Mouse (Mus musculus) liver, adult 2 months (tissue): ENCODE measurements at regions not wholly inside any gene's neighbourhood (a gene's known extent, or its start where the extent isn't known, plus 50 kb on each side); places are given as distances from the start of the nearest gene placed in this dataset.

Experiments
- CTCF ChIP-seq: fragments of 200-500 bp; IDR thresholded peaks from 2 replicates; pipeline ENCODE4 v1.5.1; 2011; ENCODE audit warnings: low read depth, low read length, control low read depth
- POLR2A ChIP-seq: fragments of 200-500 bp; IDR thresholded peaks from 2 replicates; pipeline ENCODE4 v1.6.1; 2011; ENCODE audit warnings: low read length, control low read depth; ENCODE audit not compliant: insufficient read depth; ENCODE audit errors: extremely low read depth

DNA sequence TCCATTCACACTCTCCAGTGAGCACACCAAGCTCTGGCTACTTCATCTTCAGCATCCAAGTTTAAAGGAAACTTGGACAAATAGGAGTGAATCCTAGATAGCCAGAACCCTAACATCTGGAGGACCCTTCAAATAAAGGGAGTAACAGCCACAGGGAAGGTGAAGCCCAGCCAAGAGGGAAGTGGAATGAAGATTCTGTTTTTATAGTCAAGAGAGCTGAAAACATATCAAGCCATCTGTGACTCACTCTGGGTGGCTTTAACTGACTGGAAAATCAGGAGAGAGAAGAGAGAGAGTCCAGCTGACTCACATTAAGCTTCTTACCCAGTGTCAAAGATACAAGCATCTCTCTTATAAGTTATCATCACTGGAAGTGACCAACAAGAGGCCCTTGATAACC, 169.6 kb upstream of the Trib2 start:
- TF ChIP-seq CTCF (no peak), POLR2A (no peak)
